In genomic region chr7:75398904-75399724, GRCm38 (mm10) we compare ENCODE assay signal across 8 mouse cellular contexts. TPM values are rescaled to one million over a fixed set of nuclear protein-coding genes. Genes with fewer than 3 reads are reported as not detected.
DNase-seq lines count a peak whose midpoint lies in the region; ATAC-seq and TF ChIP-seq lines count a peak whose summit lies in the region.

No protein-coding gene starts in this region.

- H3K9ac ChIP-seq in midbrain, embryonic 15.5 days = no peak overlapping the region
- no peak overlapping the region for H3K9ac ChIP-seq in midbrain, postnatal 0 days (replicated peaks; ENCODE audit: low read length, poor library complexity, severe bottlenecking)

- intact Hi-C loops in left cerebral cortex, postnatal 36 days (cut with DNase I) = loop anchor here (5.0 kb wide), 1 partner anchor 153 kb away; no protein-coding TSS in a partner anchor

- ATAC-seq in midbrain, embryonic 15.5 days (replicated peaks) = no peak
- ATAC-seq in midbrain, postnatal 0 days (ENCODE audit: low FRiP score) = no peak

- 0 out of 2 replicates have a peak, but pooled peaks cover 4% of the 10 kb centered on the region for H3K4me1 ChIP-seq in midbrain, embryonic 10.5 days
- no peaks in the 10 kb centered on the region for H3K4me1 ChIP-seq in midbrain, embryonic 15.5 days
- H3K4me1 ChIP-seq in midbrain, postnatal 0 days (ENCODE audit: insufficient read depth, low read length) = no peaks in the 10 kb centered on the region
- peaks cover 4% of the 10 kb centered on the region for H3K4me1 ChIP-seq in testis, adult 2 months (ENCODE audit: control insufficient read depth, insufficient read depth, low read length)

- WGBS in midbrain, embryonic 10.5 days = 56% methylated on average over 7 of the region's 7 CpGs
- 57% methylated on average over 7 of the region's 7 CpGs for WGBS in midbrain, embryonic 15.5 days
- 58% methylated on average over 7 of the region's 7 CpGs for WGBS in midbrain, postnatal 0 days

- no peak overlapping the region for H3K4me3 ChIP-seq in midbrain, embryonic 10.5 days
- H3K4me3 ChIP-seq in midbrain, embryonic 15.5 days = no peak overlapping the region
- no peak overlapping the region for H3K4me3 ChIP-seq in midbrain, postnatal 0 days (ENCODE audit: low read depth, low read length)
- H3K4me3 ChIP-seq in testis, adult 2 months (ENCODE audit: control insufficient read depth, low read depth, low read length) = no peak overlapping the region

- no peaks in the 10 kb centered on the region for H3K27me3 ChIP-seq in midbrain, embryonic 10.5 days (ENCODE audit: low read depth, poor library complexity, severe bottlenecking)
- no peaks in the 10 kb centered on the region for H3K27me3 ChIP-seq in midbrain, embryonic 15.5 days (replicated peaks)
- no peaks in the 10 kb centered on the region for H3K27me3 ChIP-seq in midbrain, postnatal 0 days (ENCODE audit: insufficient read depth, low read length)
- H3K27me3 ChIP-seq in testis, adult 2 months (ENCODE audit: control insufficient read depth, insufficient read depth, low read length) = no peaks in the 10 kb centered on the region

- peak; percentile 39 for DNase-seq in midbrain, embryonic 10.5 days (ENCODE audit: low spot score)
- DNase-seq in brain, adult 2 months (ENCODE audit: low read depth, low spot score) = peak; percentile 64
- DNase-seq in gastrocnemius, adult 18-20 months (ENCODE audit: low spot score) = peak; percentile 84
- DNase-seq in induced T-regulatory cell, adult 2 months (ENCODE audit: low read depth) = peak; percentile 75
- DNase-seq in left cerebral cortex, postnatal 36 days (ENCODE audit: low spot score in 2 of 2) = peak; percentile 23 to 28
- peak; percentile 61 for DNase-seq in midbrain, postnatal 0 days (ENCODE audit: low spot score)

- H3K27ac ChIP-seq in midbrain, embryonic 10.5 days (replicated peaks) = peak overlapping the region; percentile 67; the same call in 1 of the 2 replicates
- no peak overlapping the region for H3K27ac ChIP-seq in midbrain, embryonic 15.5 days
- H3K27ac ChIP-seq in midbrain, postnatal 0 days (ENCODE audit: low read depth, low read length) = no peak overlapping the region
- peak overlapping the region; percentile 54 for H3K27ac ChIP-seq in testis, adult 2 months (ENCODE audit: control insufficient read depth, insufficient read depth, low read depth, low read length)

- TF ChIP-seq POLR2A in testis, adult 2 months (IDR thresholded peaks at IDR 0.05; ENCODE audit: control insufficient read depth, low read depth, low read length) = no peak

- TF ChIP-seq CTCF in midbrain, postnatal 0 days (IDR thresholded peaks at IDR 0.05) = peak; percentile 71
- TF ChIP-seq CTCF in testis, adult 2 months (IDR thresholded peaks at IDR 0.05; ENCODE audit: control insufficient read depth, insufficient read depth, insufficient replicate concordance, low read depth, low read length) = peak; percentile 49; the same call in 1 of the 2 replicates

- H3K36me3 ChIP-seq in midbrain, embryonic 10.5 days = no peaks in the 10 kb centered on the region
- H3K36me3 ChIP-seq in midbrain, embryonic 15.5 days (replicated peaks) = no peaks in the 10 kb centered on the region
- no peaks in the 10 kb centered on the region for H3K36me3 ChIP-seq in midbrain, postnatal 0 days (ENCODE audit: insufficient read depth, low read length)
- no peaks in the 10 kb centered on the region for H3K36me3 ChIP-seq in testis, adult 2 months (ENCODE audit: control insufficient read depth, insufficient read depth, low read length)

- no peaks in the 10 kb centered on the region for H3K9me3 ChIP-seq in midbrain, embryonic 10.5 days (replicated peaks)
- H3K9me3 ChIP-seq in midbrain, embryonic 15.5 days = no peaks in the 10 kb centered on the region
- no peaks in the 10 kb centered on the region for H3K9me3 ChIP-seq in midbrain, postnatal 0 days (ENCODE audit: low read length)

- H3K4me2 ChIP-seq in midbrain, embryonic 15.5 days = no peak overlapping the region
- no peak overlapping the region for H3K4me2 ChIP-seq in midbrain, postnatal 0 days (ENCODE audit: low read depth, low read length, poor library complexity, severe bottlenecking)

RNA-seq across cellular contexts. Expression of gene Akap13, which starts 56.2 kb away (rescaled TPM):
- 28.7 and 29.0 TPM in 2 replicates for polyA plus RNA-seq in midbrain, embryonic 10.5 days (2016; fragmentation: Nextera tagmentation; extraction: Ambion mirVana)
- 14.3 and 16.1 TPM in 2 replicates for polyA plus RNA-seq in midbrain, embryonic 15.5 days (2015; fragmentation: Nextera tagmentation; extraction: Ambion mirVana)
- 10 to 100 TPM; 64.0 to 65.2 TPM for total RNA-seq in gastrocnemius, adult 18-20 months (2021)
- total RNA-seq in left cerebral cortex, postnatal 36 days (2021) = 10 to 100 TPM; 17.4 to 26.4 TPM
- 21.6 and 24.6 TPM in 2 replicates for total RNA-seq in midbrain, postnatal 0 days (2014; rRNA removed)
- 8.8 and 11.7 TPM in 2 replicates for polyA plus RNA-seq in midbrain, postnatal 0 days (2015; fragmentation: Nextera tagmentation; extraction: Ambion mirVana)
- polyA plus RNA-seq in testis, adult 2 months (2012; rRNA removed) = 3.6 and 4.1 TPM in 2 replicates

Comparison
In these comparisons a context has a peak if more than half of its experiments do, and no peak if none do; other contexts are left out.
1. H3K27ac ChIP-seq: peak in midbrain, embryonic 10.5 days (single experiment) and testis, adult 2 months (single experiment); none in midbrain, embryonic 15.5 days (single experiment) and midbrain, postnatal 0 days (single experiment).
2. DNase-seq: peak in every context shown above with its lines; median percentile 84 in gastrocnemius, adult 18-20 months; 75 in induced T-regulatory cell, adult 2 months; 64 in brain, adult 2 months; 61 in midbrain, postnatal 0 days; 39 in midbrain, embryonic 10.5 days; 26 in left cerebral cortex, postnatal 36 days.